Mouse (Mus musculus) CH12.LX (cell line): ENCODE data around the gene Trhde. TPM values are rescaled to one million over a fixed set of nuclear protein-coding genes. Genes with fewer than 3 reads are reported as not detected.

Experiments used
- DNase-seq: peaks from one replicate; pipeline ENCODE4 v3.0.0-alpha.2; 2013; ENCODE audit errors: extremely low read depth
- H3K27ac ChIP-seq: 2 replicates; pipeline ENCODE4 v1.5.1; 2012; ENCODE audit warnings: low read depth, mild to moderate bottlenecking, control low read depth, moderate library complexity; ENCODE audit not compliant: insufficient read depth
- H3K27me3 ChIP-seq: replicated peaks from 2 replicates; pipeline ENCODE3; 2012; ENCODE audit warnings: inconsistent platforms
- H3K36me3 ChIP-seq, 2 experiments: replicated peaks in 1 of 2; 2 replicates each; pipeline versions ENCODE3 to v1.6.1; 2012; ENCODE audit warnings: inconsistent platforms in 1 of 2, low read length in 1 of 2, mild to moderate bottlenecking in 1 of 2, mixed read lengths in 1 of 2, moderate library complexity in 1 of 2; ENCODE audit not compliant: control insufficient read depth in 1 of 2, insufficient read depth in 1 of 2
- H3K4me1 ChIP-seq, 2 experiments: 2 replicates each; pipeline ENCODE4 v1.6.1; 2012; ENCODE audit warnings: inconsistent platforms in 1 of 2, moderate library complexity in 1 of 2; ENCODE audit not compliant: insufficient read depth in 2 of 2, control insufficient read depth in 1 of 2
- H3K4me2 ChIP-seq: 2 replicates; pipeline ENCODE4 v1.6.1; 2012; ENCODE audit warnings: low read depth, mild to moderate bottlenecking, control low read depth; ENCODE audit not compliant: poor library complexity, insufficient read depth, severe bottlenecking
- H3K4me3 ChIP-seq, 3 experiments: fragments of 150-350 bp in 1 of 3; sonication (generic) in 1 of 3; replicated peaks in 1 of 3; 2 replicates each; pipeline versions ENCODE3 to v1.5.1; 2011 to 2012; ENCODE audit warnings: low read depth in 2 of 3, low read length in 2 of 3, mild to moderate bottlenecking in 2 of 3, moderate library complexity in 2 of 3, control low read depth in 1 of 3, improper control_type of control experiment in 1 of 3, inconsistent platforms in 1 of 3, mixed read lengths in 1 of 3; ENCODE audit not compliant: poor library complexity in 1 of 3
- H3K79me2 ChIP-seq: replicated peaks from 2 replicates; pipeline ENCODE4 v1.6.1; 2012; ENCODE audit warnings: mild to moderate bottlenecking, moderate library complexity; ENCODE audit not compliant: control insufficient read depth, poor library complexity, insufficient read depth, severe bottlenecking; ENCODE audit errors: extremely low read depth
- H3K9ac ChIP-seq: 2 replicates; pipeline ENCODE4 v1.6.1; 2012; ENCODE audit warnings: low read depth, mild to moderate bottlenecking, control low read depth, moderate library complexity; ENCODE audit not compliant: insufficient read depth
- H3K9me3 ChIP-seq: replicated peaks from 2 replicates; pipeline ENCODE3; 2012; ENCODE audit warnings: low read length, inconsistent platforms, mixed read lengths
- BHLHE40 ChIP-seq: IDR thresholded peaks from 2 replicates; pipeline ENCODE4 v1.6.1; 2011; ENCODE audit warnings: mild to moderate bottlenecking, low read depth, low read length, improper control_type of control experiment
- CHD1 ChIP-seq: IDR thresholded peaks from 2 replicates; pipeline ENCODE4 v1.6.1; 2012; ENCODE audit warnings: low read depth, low read length, improper control_type of control experiment, inconsistent platforms
- CHD2 ChIP-seq: IDR thresholded peaks from 2 replicates; pipeline ENCODE4 v1.6.1; 2011; ENCODE audit warnings: low read length, improper control_type of control experiment
- CTCF ChIP-seq, 2 experiments: IDR thresholded peaks in 1 of 2; conservative IDR thresholded peaks in 1 of 2; 2 replicates each; pipeline ENCODE4 v1.5.1; 2011 to 2012; ENCODE audit warnings: low read depth in 2 of 2, low read length in 2 of 2, improper control_type of control experiment in 1 of 2, inconsistent platforms in 1 of 2, mild to moderate bottlenecking in 1 of 2, moderate library complexity in 1 of 2
- ELF1 ChIP-seq: IDR thresholded peaks from 2 replicates; pipeline ENCODE4 v1.6.1; 2014; ENCODE audit warnings: low read depth, mild to moderate bottlenecking, inconsistent platforms, low read length, improper control_type of control experiment
- EP300 ChIP-seq: IDR thresholded peaks from 2 replicates; pipeline ENCODE4 v1.6.1; 2011; ENCODE audit warnings: low read length, improper control_type of control experiment
- ETS1 ChIP-seq: conservative IDR thresholded peaks from 2 replicates; pipeline ENCODE4 v1.6.1; 2012; ENCODE audit warnings: low read depth, mild to moderate bottlenecking, inconsistent platforms, low read length, improper control_type of control experiment, moderate library complexity
- GABPA ChIP-seq: IDR thresholded peaks from 2 replicates; pipeline ENCODE4 v1.6.1; 2012; ENCODE audit warnings: low read depth, low read length, improper control_type of control experiment, inconsistent platforms; ENCODE audit not compliant: insufficient replicate concordance
- HCFC1 ChIP-seq: IDR thresholded peaks from 2 replicates; pipeline ENCODE4 v1.6.1; 2012; ENCODE audit warnings: low read depth, mild to moderate bottlenecking, inconsistent platforms, low read length, improper control_type of control experiment
- JUND ChIP-seq: conservative IDR thresholded peaks from 2 replicates; pipeline ENCODE4 v1.6.1; 2011; ENCODE audit warnings: low read depth, low read length, improper control_type of control experiment
- KAT2A ChIP-seq: IDR thresholded peaks from 2 replicates; pipeline ENCODE4 v1.6.1; 2012; ENCODE audit warnings: low read length, improper control_type of control experiment, inconsistent platforms; ENCODE audit not compliant: insufficient replicate concordance
- MAFK ChIP-seq: IDR thresholded peaks from 2 replicates; pipeline ENCODE4 v1.6.1; 2011; ENCODE audit warnings: low read length, improper control_type of control experiment; ENCODE audit not compliant: insufficient replicate concordance
- MAX ChIP-seq: IDR thresholded peaks from 2 replicates; pipeline ENCODE4 v1.6.1; 2011; ENCODE audit warnings: low read length, improper control_type of control experiment
- MAZ ChIP-seq: IDR thresholded peaks from 2 replicates; pipeline ENCODE4 v1.6.1; 2012; ENCODE audit warnings: low read depth, mild to moderate bottlenecking, inconsistent platforms, low read length, improper control_type of control experiment, moderate library complexity
- MEF2A ChIP-seq: IDR thresholded peaks from 2 replicates; pipeline ENCODE4 v1.6.1; 2014; ENCODE audit warnings: low read depth, mild to moderate bottlenecking, inconsistent platforms, low read length, improper control_type of control experiment, borderline replicate concordance
- PAX5 ChIP-seq: IDR thresholded peaks from 2 replicates; pipeline ENCODE4 v1.6.1; 2012; ENCODE audit warnings: low read length, inconsistent platforms, mixed read lengths
- POLR2AphosphoS2 ChIP-seq: IDR thresholded peaks from 2 replicates; pipeline ENCODE4 v1.6.1; 2011; ENCODE audit warnings: low read depth, low read length, improper control_type of control experiment
- RAD21 ChIP-seq: IDR thresholded peaks from 2 replicates; pipeline ENCODE4 v1.6.1; 2011; ENCODE audit warnings: low read depth, mild to moderate bottlenecking, low read length, improper control_type of control experiment, moderate library complexity
- RCOR1 ChIP-seq: conservative IDR thresholded peaks from 2 replicates; pipeline ENCODE4 v1.6.1; 2012; ENCODE audit warnings: low read depth, mild to moderate bottlenecking, inconsistent platforms, low read length, improper control_type of control experiment
- SMC3 ChIP-seq: IDR thresholded peaks from 2 replicates; pipeline ENCODE4 v1.6.1; 2011; ENCODE audit warnings: low read depth, low read length, improper control_type of control experiment
- TBP ChIP-seq: conservative IDR thresholded peaks from 2 replicates; pipeline ENCODE4 v1.6.1; 2011; ENCODE audit warnings: low read depth, low read length, improper control_type of control experiment
- USF1 ChIP-seq: IDR thresholded peaks from 2 replicates; pipeline ENCODE4 v1.6.1; 2014; ENCODE audit warnings: low read depth, mild to moderate bottlenecking, inconsistent platforms, low read length, improper control_type of control experiment
- USF2 ChIP-seq: conservative IDR thresholded peaks from 2 replicates; pipeline ENCODE4 v1.6.1; 2011; ENCODE audit warnings: low read depth, low read length, improper control_type of control experiment
- ZC3H11A ChIP-seq: IDR thresholded peaks from 2 replicates; pipeline ENCODE4 v1.6.1; 2012; ENCODE audit warnings: low read depth, mild to moderate bottlenecking, inconsistent platforms, low read length, improper control_type of control experiment
- ZKSCAN1 ChIP-seq: IDR thresholded peaks from 2 replicates; pipeline ENCODE4 v1.6.1; 2012; ENCODE audit warnings: low read depth, inconsistent platforms, low read length, improper control_type of control experiment, borderline replicate concordance
- ZNF384 ChIP-seq: IDR thresholded peaks from 2 replicates; pipeline ENCODE4 v1.6.1; 2012; ENCODE audit warnings: low read depth, low read length, improper control_type of control experiment, inconsistent platforms
- dilution Hi-C: fragments of 300-500 bp; cut with MboI; formaldehyde crosslinking; loops from 2 replicates; pipeline ENCODE4 v1.14.3; 2020; ENCODE audit warnings: low sequenced_read_pairs; ENCODE audit not compliant: extremely low pct_unique_long_range_greater_than_20kb, extremely low pct_ligation_motif_present
- in situ Hi-C: fragments of 300-500 bp; cut with MboI; formaldehyde crosslinking; loops from 3 replicates; pipeline ENCODE4 v1.14.3; 2019; ENCODE audit warnings: low sequenced_read_pairs, low pct_ligation_motif_present, low pct_unique_long_range_greater_than_20kb, mixed read lengths
- polyA plus RNA-seq: library from polyadenylated mRNA; unstranded; fragments of >175 nt; gene quantifications from 2 replicates; pipeline ENCODE4 v1.2.1, GENCODE M21; 2012; ENCODE audit warnings: low read depth; ENCODE audit not compliant: insufficient read length
- total RNA-seq, 2 experiments: library from RNA; depleted of rRNA; stranded (reverse); fragments of 300-350 nt in 1 of 2; fragments of >200 nt in 1 of 2; gene quantifications; 2 replicates each; pipeline ENCODE4 v1.2.3; 2012 to 2014

Trhde gene
- total RNA-seq (2012; rRNA removed) (not detected in 2 replicates), total RNA-seq (2014; rRNA removed) (not detected in 2 replicates), polyA plus RNA-seq (not detected in 2 replicates)

DNA sequence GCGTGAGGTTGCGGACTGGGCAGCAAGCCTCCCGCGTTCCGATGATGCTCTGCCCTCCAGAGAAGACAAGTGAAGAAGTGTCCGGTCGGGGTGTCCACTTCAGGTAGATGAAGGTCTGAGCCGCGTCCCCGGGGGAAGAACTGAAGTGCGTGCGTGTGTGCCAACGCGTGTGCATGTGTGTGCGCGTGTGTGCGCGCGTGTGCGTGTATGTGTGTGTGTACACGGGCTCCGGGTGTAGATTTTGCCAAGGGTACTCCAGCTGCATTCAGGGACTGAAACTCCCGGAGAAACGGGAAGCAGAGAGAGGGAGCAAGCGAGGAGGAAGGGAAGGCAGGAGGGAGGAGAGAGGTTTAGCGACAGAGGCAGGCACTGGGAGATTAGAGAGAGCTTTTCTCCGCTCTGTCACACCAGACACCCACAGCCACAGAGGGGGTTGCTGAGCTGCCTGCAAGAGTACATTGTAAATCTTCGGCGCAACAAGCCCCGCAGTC is at the start of gene Trhde:
Gene Trhde (minus strand): TSS at position 147 of the 491 bp plus-strand sequence.
- no peaks in the 10 kb centered on the region for H3K4me1 ChIP-seq
- DNase-seq = no peak
- no peak within 1 kb of the TSS for H3K9ac ChIP-seq
- no peak within 1 kb of the TSS for H3K27ac ChIP-seq
- no peaks in the 10 kb centered on the region for H3K79me2 ChIP-seq
- no peaks in the 10 kb centered on the region for H3K36me3 ChIP-seq
- no peak within 1 kb of the TSS for H3K4me3 ChIP-seq
- no peaks in the 10 kb centered on the region for H3K27me3 ChIP-seq
- in situ Hi-C loops = no loop called here
- no peak within 1 kb of the TSS for H3K4me2 ChIP-seq
- dilution Hi-C loops = no loop called here
- peaks cover 18% of the 10 kb centered on the region for H3K9me3 ChIP-seq
- TF ChIP-seq MAFK (no peak), TBP (no peak), RAD21 (no peak), ZKSCAN1 (no peak), ELF1 (no peak), ETS1 (no peak), JUND (no peak), KAT2A (no peak), MAZ (no peak), USF1 (no peak), BHLHE40 (no peak), USF2 (no peak), CTCF (conservative IDR thresholded peaks at IDR 0.05 in 1 of 2, IDR thresholded peaks at IDR 0.05 in 1 of 2; ENCODE audit: low read depth in 2 of 2, low read length in 2 of 2) (no peak), CHD2 (no peak), HCFC1 (no peak)

DNA sequence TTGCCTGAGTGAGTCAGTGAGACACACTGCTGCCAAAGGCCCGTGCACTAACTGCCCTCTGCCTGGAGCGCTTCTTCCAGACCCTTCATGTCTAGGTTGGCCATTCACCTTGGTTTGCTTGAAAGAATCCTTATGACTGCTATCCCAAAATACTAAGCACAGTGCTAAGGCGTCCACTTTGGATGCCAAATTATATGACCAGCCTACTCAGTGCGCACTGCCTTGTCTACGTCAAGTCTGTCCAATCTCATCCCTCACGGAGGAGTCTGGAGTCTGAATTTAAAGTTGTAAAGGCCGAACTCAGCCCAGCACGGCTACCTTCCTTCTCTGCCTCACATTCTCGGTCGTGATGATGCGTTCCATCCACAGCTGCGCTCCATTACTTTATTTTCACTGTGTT is 39.9 kb upstream of the Trhde start:
- in situ Hi-C loops = no loop called here
- Histone ChIP-seq H3K27me3 (no peaks in the 10 kb centered on the region), H3K9me3 (no peaks in the 10 kb centered on the region), H3K27ac (no peak overlapping the region), H3K79me2 (no peaks in the 10 kb centered on the region), H3K4me2 (no peak overlapping the region), H3K36me3 (no peaks in the 10 kb centered on the region), H3K9ac (no peak overlapping the region)
- DNase-seq = no peak
- TF ChIP-seq PAX5 (no peak), CHD1 (no peak), BHLHE40 (no peak), RCOR1 (no peak), USF1 (no peak), MAZ (no peak), ZNF384 (no peak), SMC3 (no peak), MEF2A (no peak), TBP (no peak), ZC3H11A (no peak), POLR2AphosphoS2 (no peak), GABPA (no peak), MAX (no peak), EP300 (no peak), USF2 (no peak), MAFK (no peak), JUND (no peak)
- TF ChIP-seq, all 38 proteins: peak for 0
- H3K4me3 ChIP-seq = no peak overlapping the region
- no peaks in the 10 kb centered on the region for H3K4me1 ChIP-seq
- dilution Hi-C loops = no loop called here
